Mouse (Mus musculus) left cerebral cortex, postnatal 14 days (tissue): ENCODE results near the gene Haus2. TPM values are rescaled to one million over a fixed set of nuclear protein-coding genes. Genes with fewer than 3 reads are reported as not detected.

ENCODE experiments used
- DNase-seq, 2 experiments: peaks; one replicate each; pipeline ENCODE4 v3.0.0; 2021 to 2022; ENCODE audit warnings: low spot score in 2 of 2, mixed read lengths in 1 of 2
- intact Hi-C: fragments of 180-260 bp; cut with DNase I; formaldehyde crosslinking; loops from one replicate; pipeline ENCODE4 v1.15.1; 2025
- total RNA-seq, 2 experiments: library from RNA; stranded (reverse); gene quantifications; 2 replicates each; pipeline ENCODE4 v1.2.3; 2021

Gene Haus2
- total RNA-seq, 2 experiments from 2014 or later = 16.3 to 17.1 TPM

- intact Hi-C loops = no loop called here
- no peak for DNase-seq
These were observed 9.7 kb upstream of the Haus2 start for GRCm38 (mm10) chr2:120599506-120599905.

- DNase-seq = peak in 1 of 2 experiments; percentile 52
- intact Hi-C loops = loop anchor here (5.0 kb wide), 1 partner anchor 39 kb away; the partner anchor contains the start of gene Snap23
These were observed 3.0 kb upstream of the Haus2 start for GRCm38 (mm10) chr2:120606021-120606690.

DNA sequence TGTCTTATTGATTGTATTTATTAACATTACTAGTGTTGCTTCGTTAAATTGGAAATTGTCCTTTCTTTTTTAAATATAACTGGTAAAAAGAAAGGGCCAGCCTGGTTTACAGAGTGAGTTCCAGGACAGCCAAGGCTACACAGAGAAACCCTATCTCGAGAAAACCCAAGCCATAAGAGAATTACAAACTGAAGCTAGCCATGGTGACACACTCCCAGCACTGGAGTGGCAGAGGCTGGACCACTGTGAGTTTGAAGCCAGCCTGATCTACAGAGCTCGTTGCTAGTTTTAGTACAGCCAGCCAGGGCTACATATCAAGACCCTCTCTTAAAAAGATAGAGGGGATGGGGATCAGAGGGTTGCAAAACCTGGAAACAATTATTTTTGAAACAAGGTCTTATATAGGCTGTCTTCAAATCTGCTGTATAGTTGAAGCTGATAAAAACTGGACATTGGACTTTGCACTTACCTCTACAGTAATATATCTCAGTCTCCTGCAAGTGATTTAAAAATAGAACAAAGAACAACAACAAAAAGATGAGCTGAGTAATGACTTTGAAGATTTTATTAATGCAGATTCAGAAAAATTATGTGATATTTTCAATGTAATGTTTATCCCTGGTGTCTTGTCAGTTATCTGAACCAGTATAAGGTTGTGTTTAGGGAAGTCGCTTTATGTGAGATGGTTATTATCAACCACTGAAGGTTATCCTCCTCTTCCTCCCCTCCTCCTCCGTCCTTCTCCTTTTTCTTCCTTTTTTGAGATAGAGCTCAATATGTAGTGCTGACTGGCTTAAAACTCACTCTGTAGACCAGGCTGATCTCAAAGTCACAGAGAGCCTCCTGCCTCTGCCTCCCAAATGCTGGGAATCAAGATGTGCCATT is 7.3 kb downstream of the Haus2 start:
- intact Hi-C loops = no loop called here

DNA sequence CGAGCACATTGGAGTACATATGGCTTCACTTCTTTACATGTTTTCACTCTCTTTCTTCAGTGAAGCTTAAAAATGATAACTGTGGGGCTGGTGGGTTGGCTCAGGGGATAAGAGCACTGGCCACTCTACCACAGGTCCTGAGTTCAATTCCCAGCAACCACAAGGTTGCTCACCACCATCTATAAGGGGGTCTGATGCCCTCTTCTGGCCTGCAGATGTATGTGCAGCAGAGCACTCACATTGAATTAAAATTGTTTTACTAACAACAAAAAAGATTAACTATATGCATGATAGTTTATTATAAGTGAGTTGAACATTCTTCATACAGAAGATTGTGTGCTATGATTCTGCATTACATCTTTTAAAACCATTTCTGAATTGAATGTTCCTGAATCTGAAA is 10.4 kb downstream of the Haus2 start:
- intact Hi-C loops = no loop called here
- DNase-seq = no peak

More for the DNA sequence above, 7.3 kb downstream of the Haus2 start:
- DNase-seq = no peak

GRCm38 (mm10) chr2:120622920-120623319 is 13.7 kb downstream of the Haus2 start:
- intact Hi-C loops = no loop called here
- DNase-seq = no peak

DNA sequence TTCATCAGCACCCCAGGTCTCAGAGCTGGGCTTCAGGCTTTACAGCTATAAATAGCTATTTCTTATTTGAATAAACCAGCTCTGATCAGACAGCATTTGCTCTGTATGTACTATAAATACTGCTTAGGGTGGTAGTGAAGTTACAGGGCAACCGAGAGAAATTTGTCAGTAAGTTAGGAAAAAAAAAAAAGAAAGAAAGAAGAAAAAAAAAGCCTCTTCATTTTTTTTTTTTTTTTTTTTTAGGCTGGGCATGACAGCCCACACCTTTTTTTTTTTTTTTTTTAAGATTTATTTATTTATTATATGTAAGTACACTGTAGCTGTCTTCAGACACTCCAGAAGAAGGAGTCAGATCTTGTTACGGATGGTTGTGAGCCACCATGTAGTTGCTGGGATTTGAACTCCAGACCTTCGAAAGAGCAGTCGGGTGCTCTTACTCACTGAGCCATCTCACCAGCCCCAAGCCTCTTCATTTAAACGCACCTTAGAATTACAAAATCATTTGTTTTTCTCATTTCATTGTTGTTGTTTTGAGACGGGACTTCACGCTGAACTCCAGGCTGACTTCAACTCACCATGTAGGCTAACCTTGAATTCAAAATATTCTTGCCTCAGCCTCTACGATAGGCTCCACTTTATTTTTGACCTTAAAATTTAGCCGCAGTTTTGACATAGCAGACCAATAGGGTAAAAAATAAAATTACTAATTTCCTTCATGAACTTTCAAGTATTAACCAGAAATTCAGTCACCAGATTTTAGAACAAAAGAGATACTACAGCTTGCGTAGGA is 19.1 kb downstream of the Haus2 start:
- intact Hi-C loops = no loop called here
- no peak for DNase-seq

GRCm38 (mm10) chr2:120628886-120629735 is 19.9 kb downstream of the Haus2 start, which contains the start of gene Stard9:
Gene Stard9 (plus strand): TSS chr2:120629121.
- DNase-seq = peak; percentile 97 to 99
- intact Hi-C loops = no loop called here

- DNase-seq = no peak
- intact Hi-C loops = no loop called here
These were observed 21.1 kb downstream of the Haus2 start for GRCm38 (mm10) chr2:120630246-120630645.

DNA sequence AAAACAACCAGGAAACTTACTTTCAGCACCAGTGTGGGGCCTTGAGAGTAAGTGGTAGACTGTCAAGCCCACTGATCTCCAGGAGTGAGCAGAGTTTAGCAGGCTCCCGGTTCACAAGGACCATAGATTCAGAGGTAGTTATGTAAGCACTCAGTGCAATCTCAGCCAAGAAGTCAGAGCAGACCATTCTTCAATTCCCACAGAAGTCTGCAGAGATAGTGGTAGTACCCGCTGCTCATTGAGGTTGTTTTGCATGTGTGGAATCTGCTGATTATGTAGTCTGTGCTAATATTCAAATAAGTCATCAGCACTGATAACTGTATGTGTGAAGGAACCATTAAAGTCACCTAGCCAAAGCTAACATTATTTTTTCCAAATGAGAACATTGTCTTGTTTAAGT is 21.5 kb downstream of the Haus2 start:
- intact Hi-C loops = no loop called here
- DNase-seq = no peak

DNA sequence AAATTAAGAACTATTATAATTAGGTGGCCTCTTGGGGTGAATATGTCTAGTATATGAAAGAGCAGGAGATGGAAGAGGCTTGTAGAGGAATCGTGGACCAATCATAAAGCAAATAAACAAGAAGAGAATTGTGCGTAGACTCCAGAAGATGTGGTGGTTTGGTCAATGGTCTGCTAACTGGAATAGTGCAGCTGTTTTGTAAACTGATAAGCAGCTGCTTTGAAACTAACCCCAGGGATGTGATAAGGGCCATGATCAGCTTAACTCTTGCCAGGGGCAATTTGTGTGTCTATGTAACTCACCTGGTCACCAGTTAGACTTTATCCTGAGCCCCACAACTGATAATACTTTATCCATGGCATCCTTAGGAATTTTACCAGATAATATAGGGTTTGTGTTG is 22.3 kb downstream of the Haus2 start:
- DNase-seq = no peak
- intact Hi-C loops = no loop called here

DNA sequence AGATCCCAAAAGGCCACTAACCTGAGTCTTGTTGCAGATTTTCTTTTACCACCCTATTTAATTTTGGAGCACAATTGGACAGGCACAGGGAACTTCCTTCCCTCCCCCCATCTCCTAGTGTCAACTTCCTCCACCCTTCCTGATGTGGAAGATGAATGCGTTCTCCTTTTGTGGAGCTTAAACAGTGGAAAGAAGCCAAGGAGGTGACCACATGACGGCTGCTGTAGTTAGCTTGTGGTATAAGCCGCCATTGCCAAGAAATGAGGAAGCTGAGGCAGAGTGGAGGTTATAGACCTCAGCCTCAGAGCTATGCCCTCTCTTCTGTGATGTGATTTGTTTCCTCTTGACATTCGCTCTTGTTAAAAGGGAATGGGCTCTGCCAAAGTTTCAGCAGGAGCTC is 22.8 kb downstream of the Haus2 start:
- peak; percentile 25 to 57 for DNase-seq
- intact Hi-C loops = no loop called here

DNA sequence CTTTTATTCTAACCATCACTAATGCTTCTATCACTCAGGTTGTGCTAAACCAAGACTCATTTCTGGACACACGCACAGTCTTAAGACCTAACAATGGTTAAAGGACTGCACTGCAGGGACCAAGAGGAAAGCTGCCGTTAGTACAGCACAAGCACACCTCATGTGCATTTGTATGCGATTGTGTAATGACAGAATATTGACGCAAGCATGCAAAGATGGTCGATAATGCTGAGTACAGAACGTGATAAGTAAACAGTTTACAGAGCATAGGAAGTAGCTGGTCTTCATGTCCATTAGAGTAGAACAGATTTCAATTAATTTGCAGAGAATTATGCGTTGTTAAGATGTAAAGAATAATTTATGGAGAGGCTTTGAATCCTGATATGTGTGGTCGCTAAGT is 31.7 kb downstream of the Haus2 start:
- DNase-seq = no peak
- intact Hi-C loops = no loop called here

GRCm38 (mm10) chr2:120643836-120644235 is 34.7 kb downstream of the Haus2 start:
- peak in 1 of 2 experiments; percentile 17 for DNase-seq
- intact Hi-C loops = no loop called here

DNA sequence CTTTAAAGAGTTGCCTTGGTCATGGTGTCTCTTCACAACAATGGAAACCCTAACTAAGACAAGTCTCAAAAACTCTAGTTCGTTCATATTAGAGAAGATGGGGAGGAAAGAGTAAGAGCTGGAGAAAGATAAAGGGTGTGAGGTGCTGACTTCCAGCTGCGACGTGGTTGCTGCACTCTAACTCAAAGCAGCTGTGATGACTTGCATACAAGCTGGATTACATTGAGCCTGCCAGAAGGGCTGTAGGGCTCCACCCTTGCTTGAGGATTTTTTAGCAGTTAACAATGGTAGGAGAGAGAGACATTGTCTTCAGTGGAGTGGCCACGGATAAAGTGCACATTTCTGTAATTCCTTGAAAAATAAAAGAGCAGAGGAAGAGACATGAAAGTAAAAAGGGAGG is 37.6 kb downstream of the Haus2 start:
- DNase-seq = no peak
- intact Hi-C loops = no loop called here

DNA sequence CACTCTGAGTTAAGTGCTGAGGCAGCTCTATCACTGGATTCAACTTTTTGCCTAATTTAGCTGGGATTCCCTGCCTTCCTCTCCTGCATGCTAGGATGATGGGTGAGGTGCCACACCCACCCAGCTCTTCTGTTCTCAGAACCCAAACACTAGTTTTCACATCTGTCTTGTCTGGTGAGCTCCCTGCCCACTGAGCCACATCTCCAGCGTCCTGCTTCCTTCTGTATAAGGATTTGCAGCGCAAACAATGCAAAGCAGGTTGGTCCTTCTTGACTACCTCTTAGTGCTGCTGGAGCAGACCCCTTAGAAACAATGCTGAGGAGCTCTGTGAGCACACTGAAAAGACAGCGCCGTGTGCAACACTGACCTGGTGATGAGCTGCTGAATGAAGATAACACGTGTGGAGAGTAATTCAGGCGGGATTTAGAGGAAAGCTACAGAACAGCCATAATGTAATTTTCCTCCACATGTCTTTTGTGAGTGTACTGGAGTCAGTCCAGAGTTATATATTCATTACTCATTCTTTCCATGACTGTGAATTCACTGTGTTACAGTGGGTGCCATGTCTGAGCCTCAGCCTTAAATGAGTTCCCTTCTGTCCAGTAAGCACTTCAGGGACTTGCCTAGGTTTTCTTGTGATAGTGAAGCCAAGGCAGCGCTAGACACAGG is 43.2 kb downstream of the Haus2 start:
- peak in 1 of 2 experiments; percentile 23 for DNase-seq
- intact Hi-C loops = no loop called here

DNA sequence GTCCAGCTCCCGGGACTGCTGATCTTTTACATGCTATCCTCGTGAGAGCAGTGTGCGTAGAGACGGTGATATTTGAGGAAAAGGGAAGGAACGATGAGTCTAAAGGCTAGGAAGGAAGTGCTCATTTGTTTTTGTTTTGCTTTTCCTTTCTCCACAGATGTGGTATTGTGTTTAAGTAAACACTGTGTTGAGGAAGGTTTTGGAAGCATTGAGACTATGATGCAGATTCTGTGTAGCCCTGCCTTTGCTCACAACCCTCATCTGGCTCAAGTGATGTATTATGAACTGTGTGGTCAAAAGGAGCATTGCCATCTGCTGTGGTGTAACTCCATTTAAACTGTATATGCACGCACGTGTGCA is 43.7 kb downstream of the Haus2 start:
- intact Hi-C loops = no loop called here
- no peak for DNase-seq

DNA sequence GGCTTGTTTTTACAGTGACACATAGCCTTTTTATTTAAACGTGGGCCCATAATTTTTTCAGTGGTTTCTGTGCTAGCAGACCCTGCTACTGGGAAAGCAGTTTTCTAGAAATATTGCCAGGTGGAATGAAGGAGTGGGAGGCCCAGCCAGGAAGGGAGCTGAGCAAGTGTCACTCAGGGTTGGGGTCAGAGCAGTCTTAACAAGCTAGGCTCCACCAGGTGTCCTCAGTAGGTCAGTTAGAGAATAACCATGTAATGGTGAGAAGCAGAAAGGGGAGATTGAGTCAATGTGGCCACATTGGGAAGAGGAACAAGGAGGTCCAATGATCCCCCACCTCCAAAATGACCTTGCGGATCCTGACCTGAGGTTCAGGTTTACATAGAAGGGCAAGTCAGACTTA is 45.5 kb downstream of the Haus2 start:
- no peak for DNase-seq
- intact Hi-C loops = no loop called here

- DNase-seq = no peak
These were observed 46.7 kb downstream of the Haus2 start for GRCm38 (mm10) chr2:120655905-120656304.

GRCm38 (mm10) chr2:120656711-120657110 is 47.5 kb downstream of the Haus2 start:
- no peak for DNase-seq
- intact Hi-C loops = no loop called here

More at GRCm38 (mm10) chr2:120655905-120656304, 46.7 kb downstream of the Haus2 start:
- intact Hi-C loops = no loop called here
